Mouse (Mus musculus) kidney, postnatal 25 days (tissue): ENCODE results near the gene Olfr1257.
"Not testable (repeated sequence)": the region's sequence is repeated elsewhere in the genome, so short reads cannot be mapped to it uniquely, and the experiment has no call there.

Source experiments
- DNase-seq, 2 experiments: peaks; one replicate each; pipeline ENCODE4 v3.0.0; 2021; ENCODE audit warnings: mixed read lengths in 2 of 2

Gene Olfr1257

GRCm38 (mm10) chr2:89878137-89878536 is at the start of gene Olfr1257:
Gene Olfr1257 (plus strand): TSS chr2:89878437.
- no peak for DNase-seq

GRCm38 (mm10) chr2:89841455-89841854 is 36.8 kb upstream of the Olfr1257 start, which contains the start of gene Olfr1256:
Gene Olfr1256 (minus strand): TSS chr2:89841555.
- no peak for DNase-seq

GRCm38 (mm10) chr2:89848105-89848504 is 30.1 kb upstream of the Olfr1257 start, which contains the start of gene Olfr48:
Gene Olfr48 (minus strand): TSS chr2:89848205.
- DNase-seq = no peak

GRCm38 (mm10) chr2:89849230-89849629 is 29.0 kb upstream of the Olfr1257 start:
- DNase-seq = no peak

- not testable (repeated sequence) for DNase-seq
Observed at GRCm38 (mm10) chr2:89912616-89913015, 34.4 kb downstream of the Olfr1257 start.

- no peak for DNase-seq
Observed at GRCm38 (mm10) chr2:89927009-89927408, 48.8 kb downstream of the Olfr1257 start, which contains the start of gene Olfr1258. Gene Olfr1258 (plus strand): TSS chr2:89927309.
